Mouse (Mus musculus): ENCODE results near the gene Eno4. TPM values are rescaled to one million over a fixed set of nuclear protein-coding genes. Genes with fewer than 3 reads are reported as not detected.

Gene Eno4
- polyA plus RNA-seq, 1 experiment from 2014 or later, result 0.45 TPM

DNA sequence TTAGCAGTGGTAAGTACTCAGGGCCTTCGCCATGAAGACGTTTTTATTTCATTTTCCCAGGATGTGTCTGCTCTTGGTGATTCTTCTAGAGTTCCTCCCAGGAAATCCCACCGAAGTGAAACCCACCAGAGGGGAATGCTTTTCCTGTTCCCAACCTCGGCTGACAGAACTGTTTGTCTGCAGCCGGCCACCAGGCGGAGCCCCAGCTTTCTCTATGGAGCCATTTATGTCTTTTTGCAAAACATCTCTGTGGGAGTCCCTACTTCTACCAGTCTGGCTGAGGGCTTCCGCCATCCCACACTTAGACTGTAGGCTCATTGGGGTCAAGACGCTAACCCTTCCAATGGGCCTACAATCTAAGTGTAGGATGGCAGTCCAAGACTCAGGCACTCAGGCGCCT, 31.8 kb upstream of the Eno4 start:
- 8% methylated on average over 9 of the region's 9 CpGs for WGBS
- Histone ChIP-seq H3K4me3 (ENCODE audit: low read depth, low read length) (peak overlapping the region; percentile 39), H3K9me3 (ENCODE audit: control insufficient read depth, low read length) (no peaks in the 10 kb centered on the region), H3K36me3 (ENCODE audit: control insufficient read depth, insufficient read depth, low read length) (no peaks in the 10 kb centered on the region), H3K9ac (ENCODE audit: low read length) (peak overlapping the region; percentile 61), H3K4me2 (peak overlapping the region; percentile 51), H3K27me3 (ENCODE audit: control insufficient read depth, insufficient read depth, low read length) (no peaks in the 10 kb centered on the region), H3K4me1 (ENCODE audit: control insufficient read depth, insufficient read depth, low read length) (no peaks in the 10 kb centered on the region), H3K27ac (ENCODE audit: low read depth, low read length) (no peak overlapping the region)
- DNase-seq (ENCODE audit: low spot score, missing footprints), result peak; percentile 98
- peak; percentile 68 for ATAC-seq (ENCODE audit: low FRiP score)

GRCm38 (mm10) chr19:58913301-58913700, 29.9 kb upstream of the Eno4 start:
- Histone ChIP-seq H3K9ac (ENCODE audit: low read length) (no peak overlapping the region), H3K27me3 (ENCODE audit: control insufficient read depth, insufficient read depth, low read length) (peaks cover 4% of the 10 kb centered on the region; the same call in 1 of the 2 replicates), H3K9me3 (ENCODE audit: control insufficient read depth, low read length) (no peaks in the 10 kb centered on the region), H3K4me2 (no peak overlapping the region), H3K27ac (ENCODE audit: low read depth, low read length) (no peak overlapping the region), H3K36me3 (ENCODE audit: control insufficient read depth, insufficient read depth, low read length) (no peaks in the 10 kb centered on the region), H3K4me1 (ENCODE audit: control insufficient read depth, insufficient read depth, low read length) (no peaks in the 10 kb centered on the region), H3K4me3 (ENCODE audit: low read depth, low read length) (no peak overlapping the region)
- no peak for DNase-seq (ENCODE audit: low spot score, missing footprints)
- ATAC-seq (ENCODE audit: low FRiP score), result no peak
- 87% methylated on average over 6 of the region's 6 CpGs for WGBS

GRCm38 (mm10) chr19:58918597-58918996, 24.6 kb upstream of the Eno4 start:
- 10% methylated on average over 11 of the region's 11 CpGs for WGBS
- ATAC-seq (ENCODE audit: low FRiP score), result no peak
- no peak overlapping the region for H3K27ac ChIP-seq (ENCODE audit: low read depth, low read length)
- 0 out of 2 replicates have a peak overlapping the region, but pooled peaks have one; percentile 18 for H3K9ac ChIP-seq (ENCODE audit: low read length)
- H3K4me1 ChIP-seq (ENCODE audit: control insufficient read depth, insufficient read depth, low read length), result no peaks in the 10 kb centered on the region
- H3K36me3 ChIP-seq (ENCODE audit: control insufficient read depth, insufficient read depth, low read length), result no peaks in the 10 kb centered on the region
- H3K4me3 ChIP-seq (ENCODE audit: low read depth, low read length), result no peak overlapping the region
- peak overlapping the region; percentile 22; the same call in 1 of the 2 replicates for H3K4me2 ChIP-seq
- H3K9me3 ChIP-seq (ENCODE audit: control insufficient read depth, low read length), result no peaks in the 10 kb centered on the region
- no peak for DNase-seq (ENCODE audit: low spot score, missing footprints)
- peaks cover 10% of the 10 kb centered on the region; the same call in 1 of the 2 replicates for H3K27me3 ChIP-seq (ENCODE audit: control insufficient read depth, insufficient read depth, low read length)

- Histone ChIP-seq H3K4me2 (no peak overlapping the region), H3K9me3 (ENCODE audit: control insufficient read depth, low read length) (no peaks in the 10 kb centered on the region), H3K27ac (ENCODE audit: low read depth, low read length) (no peak overlapping the region), H3K36me3 (ENCODE audit: control insufficient read depth, insufficient read depth, low read length) (no peaks in the 10 kb centered on the region), H3K4me3 (ENCODE audit: low read depth, low read length) (no peak overlapping the region), H3K9ac (ENCODE audit: low read length) (no peak overlapping the region), H3K27me3 (ENCODE audit: control insufficient read depth, insufficient read depth, low read length) (peaks cover 10% of the 10 kb centered on the region; the same call in 1 of the 2 replicates), H3K4me1 (ENCODE audit: control insufficient read depth, insufficient read depth, low read length) (no peaks in the 10 kb centered on the region)
- no peak for ATAC-seq (ENCODE audit: low FRiP score)
- 23% methylated on average over 7 of the region's 7 CpGs for WGBS
- DNase-seq (ENCODE audit: low spot score, missing footprints), result no peak
Observed at GRCm38 (mm10) chr19:58919148-58919547, 24.1 kb upstream of the Eno4 start.

DNA sequence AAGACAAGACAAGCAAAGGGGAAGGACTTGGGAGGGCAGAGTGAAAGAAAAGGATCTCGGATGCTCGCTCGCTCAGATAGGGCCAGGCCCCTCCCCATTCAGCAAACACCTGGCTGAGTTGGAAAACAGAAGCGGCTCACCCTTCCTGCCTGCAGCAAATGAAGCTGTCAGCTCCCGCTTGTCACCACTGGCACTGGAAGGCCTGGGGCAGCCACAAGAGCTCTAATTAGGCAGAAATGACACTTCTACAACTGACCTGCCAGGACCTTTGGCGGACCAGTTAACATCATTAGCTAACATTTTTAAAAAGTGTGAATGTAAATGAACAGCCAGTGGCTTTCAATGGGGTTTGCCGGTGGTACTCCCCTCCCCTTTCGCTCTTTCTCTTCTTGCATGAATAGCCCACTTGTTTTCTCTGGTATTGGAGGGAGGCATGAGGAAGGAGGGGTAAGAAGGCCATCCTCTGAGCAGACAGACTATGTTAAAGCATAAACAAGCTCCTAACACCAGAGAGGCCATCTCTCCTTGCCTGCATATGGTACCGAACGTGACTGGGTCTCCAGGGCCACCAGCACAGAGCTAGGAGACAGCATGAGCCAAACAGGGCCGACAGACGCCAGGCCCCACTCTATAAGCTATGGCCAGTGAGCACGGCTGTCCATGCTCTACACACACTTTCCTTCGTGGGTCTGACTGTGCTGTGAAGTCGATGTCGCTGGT, 12.0 kb upstream of the Eno4 start:
- WGBS, result 14% methylated on average over 16 of the region's 16 CpGs
- DNase-seq (ENCODE audit: low spot score, missing footprints), result no peak
- no peak overlapping the region for H3K9ac ChIP-seq (ENCODE audit: low read length)

GRCm38 (mm10) chr19:58933062-58933461, 10.2 kb upstream of the Eno4 start:
- DNase-seq (ENCODE audit: low spot score, missing footprints) (peak; percentile 90), ATAC-seq (ENCODE audit: low FRiP score) (no peak)
- WGBS, result 4% methylated on average over 4 of the region's 4 CpGs

More for the DNA sequence above, 12.0 kb upstream of the Eno4 start:
- H3K4me2 ChIP-seq, result no peak overlapping the region
- H3K4me1 ChIP-seq (ENCODE audit: control insufficient read depth, insufficient read depth, low read length), result peaks cover 9% of the 10 kb centered on the region; the same call in 1 of the 2 replicates
- H3K4me3 ChIP-seq (ENCODE audit: low read depth, low read length), result no peak overlapping the region
- H3K27me3 ChIP-seq (ENCODE audit: control insufficient read depth, insufficient read depth, low read length), result peaks cover 44% of the 10 kb centered on the region
- peak; percentile 44; the same call in 1 of the 2 replicates for ATAC-seq (ENCODE audit: low FRiP score)
- H3K36me3 ChIP-seq (ENCODE audit: control insufficient read depth, insufficient read depth, low read length), result no peaks in the 10 kb centered on the region
- H3K9me3 ChIP-seq (ENCODE audit: control insufficient read depth, low read length), result no peaks in the 10 kb centered on the region
- no peak overlapping the region for H3K27ac ChIP-seq (ENCODE audit: low read depth, low read length)

DNA sequence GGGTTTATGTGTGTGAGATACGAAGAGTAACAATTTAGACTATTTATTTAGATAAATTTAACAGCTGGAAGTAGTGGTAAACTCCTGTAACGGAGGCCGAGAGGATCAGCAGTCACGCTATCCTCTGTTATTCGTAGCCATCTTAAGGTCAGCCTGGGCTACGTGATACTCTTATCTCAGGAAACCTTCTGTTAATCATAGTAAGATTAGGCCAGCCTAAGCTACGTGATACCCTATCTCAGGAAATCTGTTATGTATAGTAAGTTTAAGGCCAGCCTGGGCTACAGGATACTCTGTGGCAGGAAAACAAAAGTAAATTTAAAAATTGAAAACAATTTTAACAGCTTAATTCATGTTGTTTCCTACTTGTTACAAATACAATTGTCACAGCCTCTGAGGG, 2.7 kb downstream of the Eno4 start:
- Histone ChIP-seq H3K9ac (ENCODE audit: low read length) (no peak overlapping the region), H3K27ac (ENCODE audit: low read depth, low read length) (no peak overlapping the region), H3K4me3 (ENCODE audit: low read depth, low read length) (no peak overlapping the region), H3K27me3 (ENCODE audit: control insufficient read depth, insufficient read depth, low read length) (peaks cover 4% of the 10 kb centered on the region; the same call in 1 of the 2 replicates), H3K4me2 (no peak overlapping the region), H3K9me3 (ENCODE audit: control insufficient read depth, low read length) (no peaks in the 10 kb centered on the region), H3K36me3 (ENCODE audit: control insufficient read depth, insufficient read depth, low read length) (no peaks in the 10 kb centered on the region), H3K4me1 (ENCODE audit: control insufficient read depth, insufficient read depth, low read length) (peaks cover 9% of the 10 kb centered on the region; the same call in 1 of the 2 replicates)
- 88% methylated on average over 7 of the region's 7 CpGs for WGBS
- DNase-seq (ENCODE audit: low spot score, missing footprints) (no peak), ATAC-seq (ENCODE audit: low FRiP score) (no peak)

More at GRCm38 (mm10) chr19:58933062-58933461, 10.2 kb upstream of the Eno4 start:
- no peaks in the 10 kb centered on the region for H3K36me3 ChIP-seq (ENCODE audit: control insufficient read depth, insufficient read depth, low read length)
- H3K4me1 ChIP-seq (ENCODE audit: control insufficient read depth, insufficient read depth, low read length), result peaks cover 9% of the 10 kb centered on the region; the same call in 1 of the 2 replicates
- no peak overlapping the region for H3K27ac ChIP-seq (ENCODE audit: low read depth, low read length)
- H3K9me3 ChIP-seq (ENCODE audit: control insufficient read depth, low read length), result no peaks in the 10 kb centered on the region
- peaks cover 44% of the 10 kb centered on the region for H3K27me3 ChIP-seq (ENCODE audit: control insufficient read depth, insufficient read depth, low read length)
- H3K4me3 ChIP-seq (ENCODE audit: low read depth, low read length), result no peak overlapping the region
- no peak overlapping the region for H3K9ac ChIP-seq (ENCODE audit: low read length)
- H3K4me2 ChIP-seq, result no peak overlapping the region

- H3K4me2 ChIP-seq, result no peak overlapping the region
- no peaks in the 10 kb centered on the region; the same call in 1 of the 2 replicates for H3K27me3 ChIP-seq (ENCODE audit: control insufficient read depth, insufficient read depth, low read length)
- no peaks in the 10 kb centered on the region for H3K4me1 ChIP-seq (ENCODE audit: control insufficient read depth, insufficient read depth, low read length)
- peak; percentile 33 for DNase-seq (ENCODE audit: low spot score, missing footprints)
- H3K4me3 ChIP-seq (ENCODE audit: low read depth, low read length), result no peak overlapping the region
- no peaks in the 10 kb centered on the region for H3K9me3 ChIP-seq (ENCODE audit: control insufficient read depth, low read length)
- H3K27ac ChIP-seq (ENCODE audit: low read depth, low read length), result no peak overlapping the region
- whole genome bisulfite sequencing, result 85% methylated on average over 3 of the region's 3 CpGs
- ATAC-seq (ENCODE audit: low FRiP score), result no peak
- no peaks in the 10 kb centered on the region for H3K36me3 ChIP-seq (ENCODE audit: control insufficient read depth, insufficient read depth, low read length)
- H3K9ac ChIP-seq (ENCODE audit: low read length), result no peak overlapping the region
Observed at GRCm38 (mm10) chr19:58951521-58951920, 8.3 kb downstream of the Eno4 start.

GRCm38 (mm10) chr19:58952236-58952635, 9.0 kb downstream of the Eno4 start:
- H3K4me3 ChIP-seq (ENCODE audit: low read depth, low read length), result no peak overlapping the region
- no peaks in the 10 kb centered on the region for H3K9me3 ChIP-seq (ENCODE audit: control insufficient read depth, low read length)
- no peak for DNase-seq (ENCODE audit: low spot score, missing footprints)
- no peaks in the 10 kb centered on the region for H3K4me1 ChIP-seq (ENCODE audit: control insufficient read depth, insufficient read depth, low read length)
- no peak overlapping the region for H3K9ac ChIP-seq (ENCODE audit: low read length)
- H3K4me2 ChIP-seq, result no peak overlapping the region
- no peaks in the 10 kb centered on the region; the same call in 1 of the 2 replicates for H3K27me3 ChIP-seq (ENCODE audit: control insufficient read depth, insufficient read depth, low read length)
- H3K36me3 ChIP-seq (ENCODE audit: control insufficient read depth, insufficient read depth, low read length), result no peaks in the 10 kb centered on the region
- ATAC-seq (ENCODE audit: low FRiP score), result no peak
- 74% methylated on average over 10 of the region's 13 CpGs for WGBS
- no peak overlapping the region for H3K27ac ChIP-seq (ENCODE audit: low read depth, low read length)
